Mouse (Mus musculus) CH12.LX (cell line): Measurements from ENCODE around the gene Lpcat3.

Experiments
- CTCF ChIP-seq, 2 experiments: IDR thresholded peaks in 1 of 2; conservative IDR thresholded peaks in 1 of 2; 2 replicates each; pipeline ENCODE4 v1.5.1; 2011 to 2012; ENCODE audit warnings: low read depth in 2 of 2, low read length in 2 of 2, improper control_type of control experiment in 1 of 2, inconsistent platforms in 1 of 2, mild to moderate bottlenecking in 1 of 2, moderate library complexity in 1 of 2
- ELF1 ChIP-seq: IDR thresholded peaks from 2 replicates; pipeline ENCODE4 v1.6.1; 2014; ENCODE audit warnings: low read depth, mild to moderate bottlenecking, inconsistent platforms, low read length, improper control_type of control experiment
- EP300 ChIP-seq: IDR thresholded peaks from 2 replicates; pipeline ENCODE4 v1.6.1; 2011; ENCODE audit warnings: low read length, improper control_type of control experiment
- KAT2A ChIP-seq: IDR thresholded peaks from 2 replicates; pipeline ENCODE4 v1.6.1; 2012; ENCODE audit warnings: low read length, improper control_type of control experiment, inconsistent platforms; ENCODE audit not compliant: insufficient replicate concordance
- MXI1 ChIP-seq: IDR thresholded peaks from 2 replicates; pipeline ENCODE4 v1.6.1; 2011; ENCODE audit warnings: mild to moderate bottlenecking, low read depth, low read length, improper control_type of control experiment
- MYC ChIP-seq: IDR thresholded peaks from 2 replicates; pipeline ENCODE4 v1.6.1; 2011; ENCODE audit warnings: low read depth, mild to moderate bottlenecking, improper control_type of control experiment, low read length
- NELFE ChIP-seq: IDR thresholded peaks from 2 replicates; pipeline ENCODE4 v1.6.1; 2011; ENCODE audit warnings: low read depth, low read length, improper control_type of control experiment
- NRF1 ChIP-seq: IDR thresholded peaks from 2 replicates; pipeline ENCODE4 v1.6.1; 2014; ENCODE audit warnings: low read depth, mild to moderate bottlenecking, inconsistent platforms, low read length, improper control_type of control experiment, moderate library complexity
- POLR2A ChIP-seq: IDR thresholded peaks from 2 replicates; pipeline ENCODE4 v1.6.1; 2011; ENCODE audit warnings: low read depth, mild to moderate bottlenecking, improper control_type of control experiment, low read length
- SMC3 ChIP-seq: IDR thresholded peaks from 2 replicates; pipeline ENCODE4 v1.6.1; 2011; ENCODE audit warnings: low read depth, low read length, improper control_type of control experiment
- TBP ChIP-seq: conservative IDR thresholded peaks from 2 replicates; pipeline ENCODE4 v1.6.1; 2011; ENCODE audit warnings: low read depth, low read length, improper control_type of control experiment
- USF1 ChIP-seq: IDR thresholded peaks from 2 replicates; pipeline ENCODE4 v1.6.1; 2014; ENCODE audit warnings: low read depth, mild to moderate bottlenecking, inconsistent platforms, low read length, improper control_type of control experiment
- USF2 ChIP-seq: conservative IDR thresholded peaks from 2 replicates; pipeline ENCODE4 v1.6.1; 2011; ENCODE audit warnings: low read depth, low read length, improper control_type of control experiment
- ZC3H11A ChIP-seq: IDR thresholded peaks from 2 replicates; pipeline ENCODE4 v1.6.1; 2012; ENCODE audit warnings: low read depth, mild to moderate bottlenecking, inconsistent platforms, low read length, improper control_type of control experiment

- TF ChIP-seq CTCF (conservative IDR thresholded peaks at IDR 0.05 in 1 of 2, IDR thresholded peaks at IDR 0.05 in 1 of 2; ENCODE audit: low read depth in 2 of 2, low read length in 2 of 2), result no peak
- no peak for TF ChIP-seq USF1
- TF ChIP-seq EP300, result no peak
- TF ChIP-seq USF2, result no peak
- TF ChIP-seq POLR2A, result no peak
- no peak for TF ChIP-seq ELF1
- no peak for TF ChIP-seq ZC3H11A
- no peak for TF ChIP-seq SMC3
- no peak for TF ChIP-seq MYC
- no peak for TF ChIP-seq TBP
- no peak for TF ChIP-seq NRF1
- TF ChIP-seq KAT2A, result no peak
- no peak for TF ChIP-seq NELFE
- TF ChIP-seq MXI1, result no peak
Observed at GRCm38 (mm10) chr6:124746296-124746605, 83.4 kb downstream of the Lpcat3 start.
